Mouse (Mus musculus): ENCODE results near the gene Kcna1. TPM values are rescaled to one million over a fixed set of nuclear protein-coding genes. Genes with fewer than 3 reads are reported as not detected.
A peak's percentile ranks its signal among the peaks of the same experiment; 100 is the strongest.

The Kcna1 gene
- polyA plus RNA-seq (2012; rRNA removed) (0.88 and 1.1 TPM in 2 replicates), polyA plus RNA-seq (2014; fragmentation: Nextera tagmentation; extraction: Ambion mirVana) (1.6 and 2.3 TPM in 2 replicates)

GRCm38 (mm10) chr6:126646381-126646780 is at the start of gene Kcna1:
TSS of gene Kcna1 (minus strand) at chr6:126646384.
- H3K27me3 ChIP-seq (ENCODE audit: control insufficient read depth, insufficient read depth, low read length) = peaks cover 50% of the 10 kb centered on the region
- TF ChIP-seq POLR2A (IDR thresholded peaks at IDR 0.05; ENCODE audit: borderline replicate concordance, extremely low read depth, insufficient read depth, insufficient read length) = no peak
- no peak for ATAC-seq (ENCODE audit: low FRiP score, low read depth)

GRCm38 (mm10) chr6:126687120-126687519 is 40.9 kb upstream of the Kcna1 start:
- H3K9ac ChIP-seq (ENCODE audit: low read depth, low read length, severe bottlenecking) = no peak overlapping the region
- TF ChIP-seq POLR2A (IDR thresholded peaks at IDR 0.05; ENCODE audit: borderline replicate concordance, extremely low read depth, insufficient read depth, insufficient read length) = no peak
- DNase-seq (ENCODE audit: low spot score) = no peak
- ATAC-seq (ENCODE audit: low FRiP score, low read depth) = no peak
- H3K4me1 ChIP-seq (ENCODE audit: control insufficient read depth, insufficient read depth, low read length) = no peaks in the 10 kb centered on the region
- no peak overlapping the region for H3K4me3 ChIP-seq (replicated peaks; ENCODE audit: low read length)
- no peaks in the 10 kb centered on the region for H3K36me3 ChIP-seq (ENCODE audit: control insufficient read depth, insufficient read depth, low read length)
- H3K9me3 ChIP-seq (ENCODE audit: control insufficient read depth, low read length) = no peaks in the 10 kb centered on the region
- no peaks in the 10 kb centered on the region for H3K27me3 ChIP-seq (ENCODE audit: control insufficient read depth, insufficient read depth, low read length)
- H3K27ac ChIP-seq (replicated peaks; ENCODE audit: low read depth, low read length) = no peak overlapping the region
- H3K4me2 ChIP-seq (replicated peaks; ENCODE audit: low read depth, low read length, severe bottlenecking) = no peak overlapping the region
- WGBS = 38% methylated on average over 4 of the region's 4 CpGs

More at GRCm38 (mm10) chr6:126646381-126646780, at the start of gene Kcna1:
- 26% methylated on average over 8 of the region's 8 CpGs for WGBS
- Histone ChIP-seq H3K27ac (replicated peaks; ENCODE audit: low read depth, low read length) (no peak within 1 kb of the TSS), H3K4me2 (replicated peaks; ENCODE audit: low read depth, low read length, severe bottlenecking) (peak within 1 kb of the TSS; percentile 96), H3K4me1 (ENCODE audit: control insufficient read depth, insufficient read depth, low read length) (peaks cover 23% of the 10 kb centered on the region), H3K4me3 (replicated peaks; ENCODE audit: low read length) (peak within 1 kb of the TSS; percentile 46), H3K36me3 (ENCODE audit: control insufficient read depth, insufficient read depth, low read length) (no peaks in the 10 kb centered on the region), H3K9me3 (ENCODE audit: control insufficient read depth, low read length) (no peaks in the 10 kb centered on the region), H3K9ac (ENCODE audit: low read depth, low read length, severe bottlenecking) (peak within 1 kb of the TSS; percentile 29; the same call in 1 of the 2 replicates)
- DNase-seq (ENCODE audit: low spot score) = no peak

DNA sequence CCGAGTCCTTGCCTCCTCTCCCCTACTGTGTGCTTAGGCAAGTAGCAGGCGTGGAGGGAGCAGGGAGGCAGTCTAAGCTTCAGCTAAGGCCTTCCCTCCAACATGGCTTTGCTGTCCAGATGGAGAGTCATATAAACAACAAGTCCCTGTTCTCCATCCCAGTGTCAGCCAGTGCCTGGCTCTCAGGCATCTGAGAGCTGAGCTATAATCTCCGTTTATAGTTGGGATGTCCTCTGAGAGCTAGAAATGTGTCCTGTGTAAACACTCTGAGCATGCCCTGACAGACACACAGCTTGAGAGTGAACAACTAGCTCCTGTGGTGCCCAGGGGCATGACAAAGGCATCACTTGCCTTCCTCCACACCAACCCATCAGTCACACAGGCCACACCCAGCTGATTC is 39.0 kb upstream of the Kcna1 start:
- TF ChIP-seq POLR2A (IDR thresholded peaks at IDR 0.05; ENCODE audit: borderline replicate concordance, extremely low read depth, insufficient read depth, insufficient read length) = no peak
- no peak overlapping the region for H3K4me2 ChIP-seq (replicated peaks; ENCODE audit: low read depth, low read length, severe bottlenecking)
- H3K9me3 ChIP-seq (ENCODE audit: control insufficient read depth, low read length) = no peaks in the 10 kb centered on the region
- H3K9ac ChIP-seq (ENCODE audit: low read depth, low read length, severe bottlenecking) = no peak overlapping the region
- H3K36me3 ChIP-seq (ENCODE audit: control insufficient read depth, insufficient read depth, low read length) = no peaks in the 10 kb centered on the region
- no peak for DNase-seq (ENCODE audit: low spot score)
- WGBS = 51% methylated on average over 3 of the region's 3 CpGs
- no peak overlapping the region for H3K4me3 ChIP-seq (replicated peaks; ENCODE audit: low read length)
- no peaks in the 10 kb centered on the region for H3K27me3 ChIP-seq (ENCODE audit: control insufficient read depth, insufficient read depth, low read length)
- H3K4me1 ChIP-seq (ENCODE audit: control insufficient read depth, insufficient read depth, low read length) = no peaks in the 10 kb centered on the region
- no peak for ATAC-seq (ENCODE audit: low FRiP score, low read depth)
- no peak overlapping the region for H3K27ac ChIP-seq (replicated peaks; ENCODE audit: low read depth, low read length)

- 73% methylated on average over 7 of the region's 7 CpGs for WGBS
- no peaks in the 10 kb centered on the region for H3K27me3 ChIP-seq (ENCODE audit: control insufficient read depth, insufficient read depth, low read length)
- no peak overlapping the region for H3K27ac ChIP-seq (replicated peaks; ENCODE audit: low read depth, low read length)
- no peaks in the 10 kb centered on the region for H3K4me1 ChIP-seq (ENCODE audit: control insufficient read depth, insufficient read depth, low read length)
- no peaks in the 10 kb centered on the region for H3K36me3 ChIP-seq (ENCODE audit: control insufficient read depth, insufficient read depth, low read length)
- no peak overlapping the region for H3K4me2 ChIP-seq (replicated peaks; ENCODE audit: low read depth, low read length, severe bottlenecking)
- H3K9ac ChIP-seq (ENCODE audit: low read depth, low read length, severe bottlenecking) = no peak overlapping the region
- ATAC-seq (ENCODE audit: low FRiP score, low read depth) = no peak
- no peaks in the 10 kb centered on the region for H3K9me3 ChIP-seq (ENCODE audit: control insufficient read depth, low read length)
- DNase-seq (ENCODE audit: low spot score) = no peak
- TF ChIP-seq POLR2A (IDR thresholded peaks at IDR 0.05; ENCODE audit: borderline replicate concordance, extremely low read depth, insufficient read depth, insufficient read length) = no peak
- no peak overlapping the region for H3K4me3 ChIP-seq (replicated peaks; ENCODE audit: low read length)
These were observed 32.8 kb upstream of the Kcna1 start for GRCm38 (mm10) chr6:126678961-126679360.

DNA sequence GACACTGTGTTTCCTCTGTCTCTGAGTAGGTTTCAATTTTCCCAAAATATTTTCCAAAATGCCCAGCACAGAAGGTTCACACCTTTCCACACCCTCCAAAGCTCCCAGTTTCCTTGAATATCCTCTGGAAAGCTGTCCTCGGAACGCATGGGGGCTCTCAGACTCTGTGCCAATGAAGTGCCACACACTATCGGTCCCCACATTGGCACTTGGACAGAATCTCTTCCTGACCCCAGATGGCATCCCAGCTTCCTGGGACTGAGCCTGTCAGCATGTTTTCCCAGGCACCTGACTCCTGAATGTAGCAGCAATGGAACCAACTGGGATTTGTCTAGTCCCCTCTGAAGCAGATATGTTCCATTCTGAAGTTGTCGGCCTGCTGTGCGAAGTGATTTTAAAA is 20.8 kb upstream of the Kcna1 start:
- 94% methylated on average over 5 of the region's 5 CpGs for WGBS
- TF ChIP-seq POLR2A (IDR thresholded peaks at IDR 0.05; ENCODE audit: borderline replicate concordance, extremely low read depth, insufficient read depth, insufficient read length) = no peak
- no peak for DNase-seq (ENCODE audit: low spot score)
- no peak overlapping the region for H3K4me2 ChIP-seq (replicated peaks; ENCODE audit: low read depth, low read length, severe bottlenecking)
- H3K36me3 ChIP-seq (ENCODE audit: control insufficient read depth, insufficient read depth, low read length) = no peaks in the 10 kb centered on the region
- no peak for ATAC-seq (ENCODE audit: low FRiP score, low read depth)
- H3K9me3 ChIP-seq (ENCODE audit: control insufficient read depth, low read length) = no peaks in the 10 kb centered on the region
- H3K27me3 ChIP-seq (ENCODE audit: control insufficient read depth, insufficient read depth, low read length) = no peaks in the 10 kb centered on the region
- no peak overlapping the region for H3K4me3 ChIP-seq (replicated peaks; ENCODE audit: low read length)
- no peak overlapping the region for H3K9ac ChIP-seq (ENCODE audit: low read depth, low read length, severe bottlenecking)
- no peaks in the 10 kb centered on the region for H3K4me1 ChIP-seq (ENCODE audit: control insufficient read depth, insufficient read depth, low read length)
- H3K27ac ChIP-seq (replicated peaks; ENCODE audit: low read depth, low read length) = no peak overlapping the region

DNA sequence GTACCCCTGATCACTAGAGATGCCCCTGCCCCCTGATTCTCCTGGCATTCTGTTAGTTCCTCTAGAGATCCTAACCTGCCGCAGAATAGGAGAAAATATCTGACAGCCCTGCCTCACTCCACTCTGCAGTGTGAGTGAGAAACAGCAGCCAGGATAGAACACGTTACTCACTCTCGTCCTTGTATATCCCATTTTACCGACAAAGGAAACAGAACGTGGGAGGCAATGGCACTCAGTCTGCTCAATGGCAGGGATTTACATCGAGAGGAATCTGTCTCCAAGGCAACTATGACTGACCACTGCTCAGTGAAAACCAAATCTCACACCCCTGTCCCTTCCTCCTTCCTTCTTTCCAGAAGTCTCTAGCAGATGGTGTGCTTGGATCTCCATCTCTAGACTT is 19.9 kb upstream of the Kcna1 start:
- 56% methylated on average over 6 of the region's 6 CpGs for WGBS
- Histone ChIP-seq H3K27me3 (ENCODE audit: control insufficient read depth, insufficient read depth, low read length) (no peaks in the 10 kb centered on the region), H3K4me1 (ENCODE audit: control insufficient read depth, insufficient read depth, low read length) (no peaks in the 10 kb centered on the region), H3K4me2 (replicated peaks; ENCODE audit: low read depth, low read length, severe bottlenecking) (no peak overlapping the region), H3K9ac (ENCODE audit: low read depth, low read length, severe bottlenecking) (no peak overlapping the region), H3K4me3 (replicated peaks; ENCODE audit: low read length) (no peak overlapping the region), H3K9me3 (ENCODE audit: control insufficient read depth, low read length) (no peaks in the 10 kb centered on the region), H3K27ac (replicated peaks; ENCODE audit: low read depth, low read length) (no peak overlapping the region), H3K36me3 (ENCODE audit: control insufficient read depth, insufficient read depth, low read length) (no peaks in the 10 kb centered on the region)
- no peak for ATAC-seq (ENCODE audit: low FRiP score, low read depth)
- no peak for TF ChIP-seq POLR2A (IDR thresholded peaks at IDR 0.05; ENCODE audit: borderline replicate concordance, extremely low read depth, insufficient read depth, insufficient read length)
- DNase-seq (ENCODE audit: low spot score) = no peak
